Mouse (Mus musculus) C2C12 (cell line): ENCODE data around the gene Csdc2. TPM values are rescaled to one million over a fixed set of nuclear protein-coding genes. Genes with fewer than 3 reads are reported as not detected.
A peak's percentile ranks its signal among the peaks of the same experiment; 100 is the strongest.

Experiments used
- H3K27me3 ChIP-seq: one replicate; pipeline ENCODE4 v1.6.1; 2011; ENCODE audit not compliant: control insufficient read depth, insufficient read depth, insufficient read length
- H3K36me3 ChIP-seq: one replicate; pipeline ENCODE4 v1.6.1; 2011; ENCODE audit not compliant: control insufficient read depth, insufficient read depth
- H3K4me3 ChIP-seq: one replicate; pipeline ENCODE4 v1.5.1; 2011; ENCODE audit warnings: mild to moderate bottlenecking, control low read depth; ENCODE audit not compliant: poor library complexity, insufficient read depth, severe bottlenecking
- H3K79me2 ChIP-seq: one replicate; pipeline ENCODE4 v1.6.1; 2011; ENCODE audit not compliant: control insufficient read depth, insufficient read depth
- H3K79me3 ChIP-seq: one replicate; pipeline ENCODE4 v1.6.1; 2011; ENCODE audit warnings: low read depth, control low read depth
- H3ac ChIP-seq: one replicate; pipeline ENCODE3; 2011; ENCODE audit warnings: low read depth; ENCODE audit not compliant: control insufficient read depth, insufficient read length
- CEBPB ChIP-seq: IDR thresholded peaks from one replicate; pipeline ENCODE4 v1.6.1; 2011; ENCODE audit warnings: low read depth, mild to moderate bottlenecking, control low read depth, moderate library complexity
- CTCF ChIP-seq: IDR thresholded peaks from one replicate; pipeline ENCODE4 v1.5.1; 2011; ENCODE audit not compliant: control insufficient read depth, insufficient read depth, insufficient read length
- FOSL1 ChIP-seq: IDR thresholded peaks from one replicate; pipeline ENCODE4 v1.8.0; 2011; ENCODE audit warnings: mild to moderate bottlenecking, low read length; ENCODE audit not compliant: poor library complexity, insufficient read depth, severe bottlenecking
- MAX ChIP-seq: IDR thresholded peaks from one replicate; pipeline ENCODE4 v1.6.1; 2011; ENCODE audit warnings: mild to moderate bottlenecking, control low read depth
- MYOD1 ChIP-seq: IDR thresholded peaks from one replicate; pipeline ENCODE4 v1.6.1; 2011; ENCODE audit warnings: low read depth; ENCODE audit not compliant: control insufficient read depth, insufficient read length
- MYOG ChIP-seq: IDR thresholded peaks from one replicate; pipeline ENCODE4 v1.6.1; 2011; ENCODE audit not compliant: control insufficient read depth, insufficient read length; ENCODE audit errors: extremely low read depth
- USF1 ChIP-seq: IDR thresholded peaks from one replicate; pipeline ENCODE4 v1.6.1; 2011; ENCODE audit warnings: low read depth, mild to moderate bottlenecking, control low read depth, moderate library complexity
- polyA plus RNA-seq: library from polyadenylated mRNA; unstranded; fragments of >200 nt; fragmentation: generic; extraction: Trizol; gene quantifications from one replicate; pipeline ENCODE4 v1.2.1, GENCODE M21; 2012; ENCODE audit warnings: missing spikeins

Gene Csdc2
- polyA plus RNA-seq, 1 experiment = 1.7 TPM

GRCm38 (mm10) chr15:81912498-81912897 is 24.1 kb upstream of the Csdc2 start:
- no peak overlapping the region for H3ac ChIP-seq
- no peak overlapping the region for H3K4me3 ChIP-seq
- no peaks in the 10 kb centered on the region for H3K27me3 ChIP-seq
- peaks cover 2% of the 10 kb centered on the region for H3K79me2 ChIP-seq
- TF ChIP-seq USF1 = no peak
- TF ChIP-seq MYOG = no peak
- TF ChIP-seq MAX = no peak
- TF ChIP-seq CTCF = no peak
- TF ChIP-seq MYOD1 = no peak
- TF ChIP-seq CEBPB = no peak
- TF ChIP-seq FOSL1 = no peak
- H3K79me3 ChIP-seq = no peaks in the 10 kb centered on the region
- H3K36me3 ChIP-seq = peaks cover 98% of the 10 kb centered on the region

DNA sequence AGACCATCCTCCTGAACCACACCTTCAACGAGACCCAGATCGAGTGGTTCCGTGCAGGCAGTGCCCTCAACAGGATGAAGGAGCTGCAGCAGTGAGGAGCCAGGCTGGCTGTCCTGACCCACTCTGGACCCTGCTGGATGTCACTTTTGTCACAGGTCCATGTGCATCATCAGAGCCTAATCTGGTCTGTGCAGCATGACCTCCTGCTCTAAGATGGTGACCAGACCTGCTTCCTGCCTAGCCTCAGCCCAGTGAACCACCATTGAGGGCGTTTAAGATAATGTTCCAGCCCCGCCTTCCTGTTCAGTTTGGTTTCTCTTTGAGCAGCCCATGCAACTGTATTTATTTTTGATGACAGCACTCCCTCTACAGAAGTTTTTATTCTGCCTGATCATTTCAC is 21.9 kb upstream of the Csdc2 start:
- no peak overlapping the region for H3K4me3 ChIP-seq
- TF ChIP-seq CEBPB (no peak), MYOG (no peak), CTCF (no peak), USF1 (no peak), FOSL1 (no peak)
- no peaks in the 10 kb centered on the region for H3K27me3 ChIP-seq
- H3K79me2 ChIP-seq = peaks cover 18% of the 10 kb centered on the region
- H3K36me3 ChIP-seq = peaks cover 85% of the 10 kb centered on the region
- no peaks in the 10 kb centered on the region for H3K79me3 ChIP-seq
- no peak overlapping the region for H3ac ChIP-seq

DNA sequence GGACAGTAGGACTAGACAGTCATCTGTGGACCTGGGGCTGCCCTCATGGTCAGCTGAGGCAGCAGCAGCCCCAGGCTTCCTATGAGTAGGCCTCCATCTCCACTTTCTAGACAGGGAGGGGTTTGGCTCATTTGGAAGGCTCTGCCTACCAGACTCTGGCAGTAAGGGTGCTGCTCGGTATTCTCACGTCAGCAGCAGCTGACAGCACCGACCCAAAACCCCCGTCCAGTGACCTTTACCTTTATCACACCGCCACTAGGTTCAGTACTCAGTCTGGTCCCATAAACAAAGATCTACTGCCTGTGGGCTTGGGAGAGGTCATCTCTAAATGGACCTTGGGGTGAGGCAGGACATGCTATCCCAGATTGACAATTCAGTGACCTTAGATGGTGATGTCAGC is 20.9 kb upstream of the Csdc2 start:
- H3K79me3 ChIP-seq = no peaks in the 10 kb centered on the region
- H3ac ChIP-seq = no peak overlapping the region
- H3K27me3 ChIP-seq = no peaks in the 10 kb centered on the region
- peaks cover 78% of the 10 kb centered on the region for H3K36me3 ChIP-seq
- no peak for TF ChIP-seq CEBPB
- TF ChIP-seq MYOD1 = no peak
- no peak for TF ChIP-seq USF1
- no peak for TF ChIP-seq FOSL1
- no peak for TF ChIP-seq MAX
- no peak for TF ChIP-seq CTCF
- no peak for TF ChIP-seq MYOG
- H3K4me3 ChIP-seq = no peak overlapping the region
- peaks cover 21% of the 10 kb centered on the region for H3K79me2 ChIP-seq

- peaks cover 69% of the 10 kb centered on the region for H3K36me3 ChIP-seq
These were observed 19.4 kb upstream of the Csdc2 start for GRCm38 (mm10) chr15:81917201-81917600.

GRCm38 (mm10) chr15:81917621-81918463 is 18.7 kb upstream of the Csdc2 start:
- no peak overlapping the region for H3K4me3 ChIP-seq
- peaks cover 67% of the 10 kb centered on the region for H3K36me3 ChIP-seq
- H3K79me3 ChIP-seq = no peaks in the 10 kb centered on the region
- TF ChIP-seq MAX (no peak), CTCF (peak; percentile 97)
- no peaks in the 10 kb centered on the region for H3K27me3 ChIP-seq
- H3ac ChIP-seq = no peak overlapping the region
- peaks cover 43% of the 10 kb centered on the region for H3K79me2 ChIP-seq

More at GRCm38 (mm10) chr15:81917201-81917600, 19.4 kb upstream of the Csdc2 start:
- no peak overlapping the region for H3K4me3 ChIP-seq
- H3K79me2 ChIP-seq = peaks cover 37% of the 10 kb centered on the region
- H3ac ChIP-seq = no peak overlapping the region
- TF ChIP-seq MYOG (no peak), CEBPB (no peak), MAX (no peak), FOSL1 (no peak), CTCF (no peak), USF1 (no peak), MYOD1 (no peak)
- no peaks in the 10 kb centered on the region for H3K79me3 ChIP-seq
- no peaks in the 10 kb centered on the region for H3K27me3 ChIP-seq

GRCm38 (mm10) chr15:81919062-81919461 is 17.5 kb upstream of the Csdc2 start:
- H3K27me3 ChIP-seq = no peaks in the 10 kb centered on the region
- no peak overlapping the region for H3ac ChIP-seq
- peaks cover 55% of the 10 kb centered on the region for H3K79me2 ChIP-seq
- peaks cover 9% of the 10 kb centered on the region for H3K79me3 ChIP-seq
- TF ChIP-seq CTCF (no peak), MYOG (no peak), MAX (no peak), FOSL1 (no peak), MYOD1 (no peak), CEBPB (no peak), USF1 (no peak)
- peaks cover 66% of the 10 kb centered on the region for H3K36me3 ChIP-seq
- no peak overlapping the region for H3K4me3 ChIP-seq
